Mouse (Mus musculus): ENCODE measurements around the gene Ech1. TPM values are rescaled to one million over a fixed set of nuclear protein-coding genes. Genes with fewer than 3 reads are reported as not detected.

Ech1 gene
- polyA plus RNA-seq, 1 experiment from 2014 or later, result 74.5 TPM

DNA sequence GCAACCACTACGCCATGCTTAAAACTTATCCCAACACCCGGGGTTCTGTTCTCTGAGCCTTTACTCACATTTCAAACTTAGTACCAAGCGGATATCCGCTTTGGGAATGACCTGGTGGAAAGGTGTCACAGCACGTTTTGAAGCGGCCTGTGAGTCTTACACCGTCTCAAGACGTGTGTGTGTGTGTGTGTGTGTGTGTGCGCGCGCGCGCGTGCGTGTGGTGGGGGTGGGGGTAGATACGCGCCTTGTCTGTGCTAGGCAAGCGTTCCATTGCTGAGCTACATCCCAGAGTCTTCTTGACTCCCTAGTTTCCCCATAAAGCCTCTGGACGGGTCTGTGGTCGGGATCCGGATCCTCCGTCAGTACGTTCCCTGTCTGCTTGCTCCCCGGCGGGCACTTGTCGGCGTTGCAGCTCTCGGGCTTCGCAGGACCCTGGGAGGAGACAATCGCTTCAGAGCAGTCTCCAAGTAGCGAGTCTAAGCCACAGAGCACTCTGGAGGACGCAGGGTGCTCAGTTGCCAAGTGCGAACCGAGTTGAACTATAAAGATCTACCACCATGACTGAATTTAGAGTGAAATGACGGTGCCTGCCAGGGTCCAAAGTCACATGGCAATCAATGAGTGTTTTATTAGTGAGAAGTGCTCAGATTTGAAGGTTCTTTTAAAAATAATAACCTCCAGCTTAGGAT lies 15.5 kb upstream of the Ech1 start:
- under 1% methylated on average over 35 of the region's 35 CpGs for WGBS
- ATAC-seq (ENCODE audit: low read depth), result peak; percentile 21
- Histone ChIP-seq H3K27me3 (ENCODE audit: control insufficient read depth, insufficient read depth, low read length) (no peaks in the 10 kb centered on the region), H3K4me3 (ENCODE audit: low read depth, low read length) (peak overlapping the region; percentile 78), H3K36me3 (ENCODE audit: control insufficient read depth, insufficient read depth, low read length) (peaks cover 20% of the 10 kb centered on the region), H3K4me2 (ENCODE audit: low read depth, low read length) (peak overlapping the region; percentile 91), H3K27ac (ENCODE audit: low read depth, low read length) (peak overlapping the region; percentile 100), H3K9me3 (ENCODE audit: control insufficient read depth, low read length) (no peaks in the 10 kb centered on the region), H3K4me1 (ENCODE audit: control insufficient read depth, insufficient read depth, low read length) (peaks cover 22% of the 10 kb centered on the region), H3K9ac (replicated peaks; ENCODE audit: low read depth, low read length) (peak overlapping the region; percentile 89)

DNA sequence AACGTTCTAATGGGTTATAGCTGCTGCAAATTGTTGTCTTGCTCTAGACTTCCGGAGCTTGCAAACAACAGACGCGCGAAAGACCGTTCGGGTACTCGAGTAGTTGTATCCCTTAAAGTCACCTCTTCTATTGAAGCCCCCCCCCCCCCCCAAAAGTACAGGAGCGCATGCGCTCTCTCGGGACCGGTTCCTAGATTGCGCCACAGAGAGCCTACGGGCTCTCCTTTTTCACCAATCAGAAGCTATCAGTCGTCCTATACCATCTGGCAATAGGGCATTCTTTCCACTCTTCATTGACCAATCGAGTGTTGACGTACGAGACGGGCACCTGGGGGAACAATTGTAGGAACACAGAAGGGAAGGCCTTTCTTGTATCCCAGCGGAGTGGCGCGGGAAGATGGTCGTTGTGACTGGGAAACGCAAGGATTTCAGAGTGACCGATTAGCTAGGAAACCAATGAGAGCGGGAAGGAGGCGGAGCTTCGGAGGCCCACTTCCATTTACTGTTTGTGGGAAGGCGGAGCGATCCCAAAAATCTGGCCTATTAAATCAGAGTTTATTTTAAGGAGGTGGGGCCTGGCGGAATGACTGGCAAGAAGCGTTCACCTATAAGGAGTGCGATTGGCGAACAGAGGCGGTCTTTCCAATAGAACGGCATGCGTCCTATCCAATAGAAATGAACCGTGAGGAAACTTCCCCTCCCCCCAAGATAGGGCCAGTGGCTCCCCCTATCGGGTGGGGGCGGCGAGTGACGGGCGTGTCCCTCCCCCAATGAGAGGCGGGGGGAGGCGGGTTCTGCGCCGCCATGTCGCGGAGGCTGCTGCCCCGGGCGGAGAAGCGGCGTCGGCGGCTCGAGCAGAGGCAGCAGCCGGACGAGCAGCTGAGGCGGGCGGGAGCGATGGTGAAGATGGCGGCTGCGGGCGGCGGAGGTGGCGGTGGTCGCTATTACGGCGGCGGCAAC lies 14.6 kb upstream of the Ech1 start:
- Histone ChIP-seq H3K27ac (ENCODE audit: low read depth, low read length) (peak overlapping the region; percentile 100), H3K36me3 (ENCODE audit: control insufficient read depth, insufficient read depth, low read length) (peaks cover 28% of the 10 kb centered on the region), H3K9me3 (ENCODE audit: control insufficient read depth, low read length) (no peaks in the 10 kb centered on the region), H3K9ac (replicated peaks; ENCODE audit: low read depth, low read length) (peak overlapping the region; percentile 90), H3K4me2 (ENCODE audit: low read depth, low read length) (peak overlapping the region; percentile 91), H3K4me1 (ENCODE audit: control insufficient read depth, insufficient read depth, low read length) (peaks cover 27% of the 10 kb centered on the region), H3K27me3 (ENCODE audit: control insufficient read depth, insufficient read depth, low read length) (no peaks in the 10 kb centered on the region), H3K4me3 (ENCODE audit: low read depth, low read length) (peak overlapping the region; percentile 78)
- ATAC-seq (ENCODE audit: low read depth), result peak; percentile 94
- WGBS, result under 1% methylated on average over 69 of the region's 70 CpGs

DNA sequence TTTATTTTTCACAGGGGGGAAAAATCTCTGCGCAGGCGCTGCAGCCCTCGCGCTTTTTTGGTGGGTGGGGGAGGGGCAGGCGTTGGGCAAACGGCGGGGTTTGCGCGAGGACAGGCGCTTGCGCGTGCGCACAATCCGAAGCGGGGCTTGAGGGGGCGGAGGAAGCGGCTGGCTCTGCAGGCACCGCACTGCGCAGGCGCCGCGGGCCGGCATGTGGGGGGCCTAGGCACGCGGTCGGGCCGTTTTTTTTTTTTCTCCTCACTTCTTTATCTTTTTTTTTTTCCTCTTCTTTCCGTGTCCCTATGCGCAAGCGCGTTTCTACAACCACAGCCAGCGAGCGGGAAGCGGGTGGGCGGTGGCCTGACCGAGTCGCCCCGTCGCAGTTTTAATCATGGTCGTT lies 13.8 kb upstream of the Ech1 start:
- peak; percentile 18; the same call in 1 of the 2 replicates for ATAC-seq (ENCODE audit: low read depth)
- H3K4me3 ChIP-seq (ENCODE audit: low read depth, low read length), result peak overlapping the region; percentile 78
- WGBS, result 0% methylated on average over 39 of the region's 40 CpGs

DNA sequence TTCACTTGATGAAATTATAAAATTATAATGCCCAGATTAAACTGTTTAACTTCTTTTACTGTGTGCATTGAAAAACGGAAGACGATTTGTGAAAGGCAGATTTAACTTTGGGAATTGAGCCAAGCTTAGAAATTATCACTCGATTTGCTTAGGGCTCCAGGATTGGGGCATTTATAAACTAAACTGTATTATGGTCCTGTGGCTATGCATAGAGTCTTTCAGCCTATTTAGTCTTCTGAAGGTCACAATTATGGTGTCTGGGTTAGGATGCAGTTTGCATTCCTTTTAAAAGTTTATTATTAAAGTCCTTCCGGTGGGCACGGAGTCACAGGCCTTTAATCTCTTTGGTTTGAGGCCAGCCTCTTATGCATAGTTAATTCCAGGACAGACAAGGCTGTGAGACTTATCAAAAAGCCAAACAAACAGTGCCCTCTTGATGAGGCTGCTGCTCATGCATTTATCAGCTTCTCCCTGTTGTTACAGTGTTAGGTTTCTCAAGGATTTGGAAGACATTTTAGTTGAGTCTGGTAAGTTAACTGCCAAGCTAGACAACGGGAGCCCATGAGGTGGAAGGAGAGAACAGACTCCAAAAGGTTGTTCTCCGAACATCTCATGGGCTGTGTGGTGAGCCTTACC lies 13.3 kb upstream of the Ech1 start:
- no peak for ATAC-seq (ENCODE audit: low read depth)

More for the DNA sequence above, 13.8 kb upstream of the Ech1 start:
- peaks cover 28% of the 10 kb centered on the region for H3K4me1 ChIP-seq (ENCODE audit: control insufficient read depth, insufficient read depth, low read length)
- no peaks in the 10 kb centered on the region for H3K27me3 ChIP-seq (ENCODE audit: control insufficient read depth, insufficient read depth, low read length)
- H3K36me3 ChIP-seq (ENCODE audit: control insufficient read depth, insufficient read depth, low read length), result peaks cover 37% of the 10 kb centered on the region
- no peaks in the 10 kb centered on the region for H3K9me3 ChIP-seq (ENCODE audit: control insufficient read depth, low read length)
- peak overlapping the region; percentile 90 for H3K9ac ChIP-seq (replicated peaks; ENCODE audit: low read depth, low read length)
- H3K27ac ChIP-seq (ENCODE audit: low read depth, low read length), result peak overlapping the region; percentile 97
- peak overlapping the region; percentile 97 for H3K4me2 ChIP-seq (ENCODE audit: low read depth, low read length)

DNA sequence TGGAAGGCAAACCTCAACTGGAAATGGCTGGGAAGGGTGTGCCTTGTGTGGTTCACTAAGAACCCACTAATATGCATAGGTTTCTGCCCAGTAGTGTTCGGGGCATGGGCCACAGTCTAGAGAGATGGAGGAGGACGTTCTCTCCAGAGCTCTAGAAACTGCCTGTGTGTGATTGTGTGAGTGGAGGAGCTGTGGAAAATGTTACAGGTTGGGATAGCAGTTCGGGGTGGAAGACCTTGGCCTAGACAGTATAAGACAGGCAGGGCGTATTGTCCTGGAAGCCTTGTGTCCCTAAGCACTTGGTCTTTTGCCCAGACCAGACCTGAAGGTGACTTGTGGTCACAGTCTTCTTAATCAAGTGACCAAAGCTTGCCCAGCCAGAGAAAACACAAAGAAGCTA lies 12.6 kb upstream of the Ech1 start:
- Histone ChIP-seq H3K27ac (ENCODE audit: low read depth, low read length) (no peak overlapping the region), H3K4me3 (ENCODE audit: low read depth, low read length) (peak overlapping the region; percentile 78), H3K4me1 (ENCODE audit: control insufficient read depth, insufficient read depth, low read length) (peaks cover 28% of the 10 kb centered on the region), H3K9me3 (ENCODE audit: control insufficient read depth, low read length) (no peaks in the 10 kb centered on the region), H3K9ac (replicated peaks; ENCODE audit: low read depth, low read length) (peak overlapping the region; percentile 90; the same call in 1 of the 2 replicates), H3K4me2 (ENCODE audit: low read depth, low read length) (peak overlapping the region; percentile 97), H3K36me3 (ENCODE audit: control insufficient read depth, insufficient read depth, low read length) (peaks cover 48% of the 10 kb centered on the region), H3K27me3 (ENCODE audit: control insufficient read depth, insufficient read depth, low read length) (no peaks in the 10 kb centered on the region)
- WGBS, result 76% methylated on average over 4 of the region's 4 CpGs
- no peak for ATAC-seq (ENCODE audit: low read depth)

More for the DNA sequence above, 13.3 kb upstream of the Ech1 start:
- Histone ChIP-seq H3K4me1 (ENCODE audit: control insufficient read depth, insufficient read depth, low read length) (peaks cover 28% of the 10 kb centered on the region), H3K36me3 (ENCODE audit: control insufficient read depth, insufficient read depth, low read length) (peaks cover 41% of the 10 kb centered on the region), H3K9ac (replicated peaks; ENCODE audit: low read depth, low read length) (peak overlapping the region; percentile 90; the same call in 1 of the 2 replicates), H3K27me3 (ENCODE audit: control insufficient read depth, insufficient read depth, low read length) (no peaks in the 10 kb centered on the region), H3K27ac (ENCODE audit: low read depth, low read length) (no peak overlapping the region), H3K4me2 (ENCODE audit: low read depth, low read length) (peak overlapping the region; percentile 97), H3K4me3 (ENCODE audit: low read depth, low read length) (peak overlapping the region; percentile 78), H3K9me3 (ENCODE audit: control insufficient read depth, low read length) (no peaks in the 10 kb centered on the region)
- WGBS, result 13% methylated on average over 7 of the region's 7 CpGs

DNA sequence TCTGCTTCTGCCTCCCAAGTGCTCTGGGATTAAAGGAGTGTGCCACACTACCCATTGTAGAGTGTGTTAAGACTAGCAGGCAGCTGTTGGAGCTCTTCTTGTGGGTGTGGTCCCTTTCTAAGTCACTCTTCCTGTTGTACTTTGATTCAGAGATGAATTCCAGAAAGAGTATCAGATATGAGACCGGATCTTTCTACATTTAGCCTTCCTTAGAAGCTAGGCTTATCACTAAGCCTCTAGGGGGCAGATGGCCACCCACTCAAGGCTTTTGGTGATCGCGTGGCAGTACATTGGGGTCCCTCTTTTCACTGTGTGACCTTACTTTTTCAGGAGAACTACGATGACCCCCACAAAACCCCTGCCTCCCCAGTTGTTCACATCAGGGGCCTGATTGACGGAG lies 12.1 kb upstream of the Ech1 start:
- no peak overlapping the region; the same call in 1 of the 2 replicates for H3K4me3 ChIP-seq (ENCODE audit: low read depth, low read length)
- H3K4me2 ChIP-seq (ENCODE audit: low read depth, low read length), result peak overlapping the region; percentile 97
- no peak for ATAC-seq (ENCODE audit: low read depth)
- peaks cover 52% of the 10 kb centered on the region for H3K36me3 ChIP-seq (ENCODE audit: control insufficient read depth, insufficient read depth, low read length)
- no peaks in the 10 kb centered on the region for H3K9me3 ChIP-seq (ENCODE audit: control insufficient read depth, low read length)
- no peak overlapping the region for H3K27ac ChIP-seq (ENCODE audit: low read depth, low read length)
- H3K27me3 ChIP-seq (ENCODE audit: control insufficient read depth, insufficient read depth, low read length), result no peaks in the 10 kb centered on the region
- whole genome bisulfite sequencing, result 86% methylated on average over 5 of the region's 5 CpGs
- H3K4me1 ChIP-seq (ENCODE audit: control insufficient read depth, insufficient read depth, low read length), result peaks cover 24% of the 10 kb centered on the region
- H3K9ac ChIP-seq (replicated peaks; ENCODE audit: low read depth, low read length), result no peak overlapping the region

DNA sequence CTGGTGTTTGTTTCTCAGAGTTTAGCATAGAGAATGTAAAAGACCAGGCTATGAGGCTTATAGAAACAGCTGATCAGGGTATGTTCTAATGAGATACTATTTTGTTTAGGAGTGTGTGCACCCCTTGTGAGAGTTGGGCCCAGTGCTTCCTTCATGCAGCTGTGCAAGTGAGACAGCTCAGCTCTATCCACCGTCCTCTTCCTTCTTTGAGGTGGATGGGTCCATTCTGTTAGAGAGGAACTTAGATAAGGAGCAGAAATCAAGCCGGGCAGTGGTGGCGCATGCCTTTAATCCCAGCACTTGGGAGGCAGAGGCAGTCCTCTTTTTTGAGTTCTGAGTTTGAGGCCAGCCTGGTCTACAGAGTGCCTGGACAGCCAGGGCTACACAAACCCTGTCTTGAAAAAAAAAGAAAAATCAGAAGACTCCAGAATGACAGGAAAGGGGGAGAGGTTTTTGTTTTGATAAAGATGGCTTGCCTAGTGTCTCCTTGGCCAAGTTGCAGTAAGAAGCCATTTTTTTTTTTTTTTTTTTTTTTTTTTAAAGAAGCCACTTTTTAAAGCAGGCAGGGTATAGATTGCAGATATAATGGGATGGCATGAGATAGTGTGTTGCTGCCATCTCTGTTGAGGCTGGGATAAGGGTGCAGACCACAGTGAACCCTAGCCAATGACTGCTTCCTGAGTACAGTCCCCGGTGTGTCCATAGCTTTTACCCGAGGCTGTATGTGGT lies 10.5 kb upstream of the Ech1 start:
- no peak overlapping the region for H3K9ac ChIP-seq (replicated peaks; ENCODE audit: low read depth, low read length)
- H3K27ac ChIP-seq (ENCODE audit: low read depth, low read length), result no peak overlapping the region
- ATAC-seq (ENCODE audit: low read depth), result no peak
- H3K4me3 ChIP-seq (ENCODE audit: low read depth, low read length), result no peak overlapping the region
- no peaks in the 10 kb centered on the region for H3K27me3 ChIP-seq (ENCODE audit: control insufficient read depth, insufficient read depth, low read length)
- WGBS, result 94% methylated on average over 5 of the region's 5 CpGs
- no peak overlapping the region for H3K4me2 ChIP-seq (ENCODE audit: low read depth, low read length)
- no peaks in the 10 kb centered on the region for H3K9me3 ChIP-seq (ENCODE audit: control insufficient read depth, low read length)
- H3K4me1 ChIP-seq (ENCODE audit: control insufficient read depth, insufficient read depth, low read length), result peaks cover 20% of the 10 kb centered on the region
- peaks cover 65% of the 10 kb centered on the region for H3K36me3 ChIP-seq (ENCODE audit: control insufficient read depth, insufficient read depth, low read length)

DNA sequence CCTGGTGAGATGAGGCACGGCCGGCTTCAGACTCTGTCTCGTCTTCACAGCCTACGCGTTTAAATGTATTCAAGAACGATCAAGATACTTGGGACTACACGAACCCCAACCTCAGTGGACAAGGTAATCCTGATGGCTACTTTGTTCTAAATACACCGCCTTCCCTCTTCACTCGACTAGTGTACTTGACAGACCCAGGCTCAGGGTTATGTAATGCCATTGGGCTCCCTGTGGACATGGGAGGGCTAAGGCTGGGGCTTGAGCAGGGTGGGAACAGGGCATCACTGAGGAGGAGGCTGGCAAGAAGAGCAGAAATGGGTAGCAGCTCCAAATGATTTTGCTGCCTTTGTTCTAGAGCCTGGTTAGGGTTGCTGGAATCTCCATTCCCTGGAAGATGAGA lies 9.8 kb upstream of the Ech1 start:
- no peak overlapping the region for H3K4me2 ChIP-seq (ENCODE audit: low read depth, low read length)
- no peaks in the 10 kb centered on the region for H3K27me3 ChIP-seq (ENCODE audit: control insufficient read depth, insufficient read depth, low read length)
- H3K9ac ChIP-seq (replicated peaks; ENCODE audit: low read depth, low read length), result no peak overlapping the region
- H3K36me3 ChIP-seq (ENCODE audit: control insufficient read depth, insufficient read depth, low read length), result peaks cover 72% of the 10 kb centered on the region
- no peak overlapping the region for H3K27ac ChIP-seq (ENCODE audit: low read depth, low read length)
- no peak overlapping the region for H3K4me3 ChIP-seq (ENCODE audit: low read depth, low read length)
- peaks cover 20% of the 10 kb centered on the region for H3K4me1 ChIP-seq (ENCODE audit: control insufficient read depth, insufficient read depth, low read length)
- no peaks in the 10 kb centered on the region for H3K9me3 ChIP-seq (ENCODE audit: control insufficient read depth, low read length)
- 89% methylated on average over 9 of the region's 9 CpGs for WGBS
- no peak for ATAC-seq (ENCODE audit: low read depth)

Measured in neural tube, embryonic 14.5 days (tissue).